Mouse (Mus musculus): ENCODE measurements around the gene Usp49. TPM values are rescaled to one million over a fixed set of nuclear protein-coding genes. Genes with fewer than 3 reads are reported as not detected.

Usp49 gene
- polyA plus RNA-seq, 1 experiment from 2014 or later, result 2.5 TPM

DNA sequence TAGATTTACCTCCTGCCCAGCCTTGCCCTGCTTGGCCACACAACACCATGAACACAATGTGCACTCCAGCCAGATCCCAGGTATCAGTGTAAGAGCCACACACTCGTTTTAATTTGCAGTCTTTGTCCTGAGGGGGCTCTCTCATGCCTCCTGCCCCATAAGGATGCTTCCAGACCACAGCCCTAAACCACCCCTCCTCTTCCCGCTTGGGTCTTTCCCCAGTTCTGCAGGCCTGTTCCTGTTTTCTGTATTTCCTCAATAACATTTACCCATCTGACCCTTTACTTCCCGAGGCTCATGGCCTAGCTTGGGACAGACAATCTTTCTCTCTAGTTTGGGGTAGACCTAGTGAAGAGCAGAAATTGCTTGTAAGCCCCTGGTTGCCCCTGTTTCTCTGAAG, 84.5 kb downstream of the Usp49 start:
- H3K9me3 ChIP-seq (replicated peaks), result no peaks in the 10 kb centered on the region
- no peaks in the 10 kb centered on the region for H3K4me1 ChIP-seq (replicated peaks)
- H3K9ac ChIP-seq, result no peak overlapping the region
- no peak for ATAC-seq (replicated peaks; ENCODE audit: insufficient number of reproducible peaks, insufficient read depth, low FRiP score, low read depth)
- no peak overlapping the region for H3K27ac ChIP-seq
- H3K36me3 ChIP-seq, result no peaks in the 10 kb centered on the region
- H3K4me2 ChIP-seq, result no peak overlapping the region
- 57% methylated on average over 3 of the region's 3 CpGs for WGBS
- no peaks in the 10 kb centered on the region for H3K27me3 ChIP-seq
- no peak overlapping the region for H3K4me3 ChIP-seq

GRCm38 (mm10) chr17:47721183-47721582, 90.7 kb downstream of the Usp49 start:
- 44% methylated on average over 4 of the region's 4 CpGs for WGBS
- no peak overlapping the region for H3K27ac ChIP-seq
- no peak overlapping the region for H3K9ac ChIP-seq
- no peak for ATAC-seq (replicated peaks; ENCODE audit: insufficient number of reproducible peaks, insufficient read depth, low FRiP score, low read depth)
- H3K4me2 ChIP-seq, result no peak overlapping the region
- H3K4me3 ChIP-seq, result no peak overlapping the region
- 0 out of 2 replicates have a peak, but pooled peaks cover 4% of the 10 kb centered on the region for H3K4me1 ChIP-seq (replicated peaks)
- H3K27me3 ChIP-seq, result 0 out of 2 replicates have a peak, but pooled peaks cover 2% of the 10 kb centered on the region
- H3K36me3 ChIP-seq, result no peaks in the 10 kb centered on the region
- H3K9me3 ChIP-seq (replicated peaks), result no peaks in the 10 kb centered on the region

DNA sequence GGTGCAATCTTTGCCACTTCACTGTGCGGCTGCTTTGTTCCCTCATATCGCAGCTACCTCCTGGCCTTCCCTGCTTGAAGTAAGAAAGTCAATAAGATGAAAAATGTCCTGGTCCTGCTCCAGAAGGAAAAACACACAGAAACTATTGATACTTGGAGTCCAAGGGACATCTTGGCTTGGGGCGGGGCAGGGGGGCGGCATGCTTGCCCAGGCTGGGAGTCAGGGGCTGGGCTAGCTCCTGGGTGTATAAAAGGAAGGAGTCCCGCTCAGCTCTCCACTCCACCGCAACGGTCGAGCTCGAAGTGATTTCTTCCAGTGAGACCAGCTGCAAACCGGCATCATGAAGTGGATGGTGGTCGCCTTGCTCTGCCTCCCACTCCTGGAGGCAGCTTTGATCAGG, 96.1 kb downstream of the Usp49 start, which contains the start of gene Pgc:
TSS of gene Pgc (plus strand) at position 277 of the 400 bp plus-strand sequence.
- Histone ChIP-seq H3K27me3 (peaks cover 8% of the 10 kb centered on the region; the same call in 1 of the 2 replicates), H3K4me2 (no peak within 1 kb of the TSS), H3K4me3 (no peak within 1 kb of the TSS), H3K4me1 (replicated peaks) (no peaks in the 10 kb centered on the region), H3K27ac (no peak within 1 kb of the TSS), H3K36me3 (no peaks in the 10 kb centered on the region), H3K9me3 (replicated peaks) (no peaks in the 10 kb centered on the region), H3K9ac (no peak within 1 kb of the TSS)
- WGBS, result 78% methylated on average over 11 of the region's 11 CpGs
- no peak for ATAC-seq (replicated peaks; ENCODE audit: insufficient number of reproducible peaks, insufficient read depth, low FRiP score, low read depth)

DNA sequence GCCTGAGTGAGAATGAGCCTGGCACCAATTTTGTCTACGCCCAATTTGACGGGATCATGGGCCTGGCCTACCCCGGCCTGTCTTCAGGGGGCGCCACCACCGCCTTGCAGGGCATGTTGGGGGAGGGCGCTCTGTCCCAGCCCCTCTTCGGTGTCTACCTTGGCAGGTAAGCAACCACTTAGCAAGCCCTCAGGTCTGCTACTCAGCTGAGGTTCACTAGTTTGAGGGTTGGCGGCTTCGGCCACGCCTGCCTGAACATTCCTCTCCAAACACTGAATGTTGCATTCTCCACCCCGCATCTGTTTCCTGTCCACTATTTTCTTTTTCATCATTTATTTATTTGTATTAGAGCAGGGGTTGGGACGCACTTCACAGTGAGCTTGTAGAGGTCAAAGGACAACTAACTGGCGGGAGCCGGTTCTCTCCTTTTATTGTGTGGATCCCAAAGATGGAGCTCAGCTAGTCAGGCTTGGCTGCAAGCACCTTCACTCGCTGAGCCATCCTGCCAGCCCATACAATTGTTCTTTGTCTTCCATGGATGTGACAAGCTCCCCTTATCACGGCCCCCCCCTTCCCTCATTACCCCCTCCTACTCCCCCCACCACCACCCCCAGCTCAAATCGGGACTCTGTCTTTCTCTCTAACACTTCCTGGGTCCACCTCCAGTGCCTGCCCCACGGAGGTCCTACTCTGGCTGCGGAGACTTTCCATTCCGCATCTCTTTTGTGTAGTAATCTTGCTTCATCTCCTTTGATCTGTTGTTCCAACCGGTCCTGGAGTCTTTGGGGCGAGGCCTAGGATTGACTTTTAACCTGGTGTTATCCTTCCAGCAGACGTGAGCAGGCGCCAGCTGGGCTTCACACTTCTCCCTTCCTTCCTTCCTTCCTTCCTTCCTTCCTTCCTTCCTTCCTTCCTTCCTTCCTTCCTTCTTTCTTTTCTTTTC, 100.4 kb downstream of the Usp49 start:
- 59% methylated on average over 24 of the region's 24 CpGs for WGBS
- Histone ChIP-seq H3K4me2 (no peak overlapping the region), H3K36me3 (no peaks in the 10 kb centered on the region), H3K4me3 (no peak overlapping the region), H3K4me1 (replicated peaks) (no peaks in the 10 kb centered on the region), H3K9ac (no peak overlapping the region), H3K27me3 (peaks cover 8% of the 10 kb centered on the region; the same call in 1 of the 2 replicates), H3K27ac (no peak overlapping the region), H3K9me3 (replicated peaks) (no peaks in the 10 kb centered on the region)
- no peak for ATAC-seq (replicated peaks; ENCODE audit: insufficient number of reproducible peaks, insufficient read depth, low FRiP score, low read depth)

GRCm38 (mm10) chr17:47735553-47736100, 105.1 kb downstream of the Usp49 start:
- Histone ChIP-seq H3K4me1 (replicated peaks) (peaks cover 22% of the 10 kb centered on the region), H3K4me2 (no peak overlapping the region), H3K4me3 (no peak overlapping the region), H3K9me3 (replicated peaks) (no peaks in the 10 kb centered on the region), H3K27ac (no peak overlapping the region), H3K9ac (no peak overlapping the region), H3K27me3 (no peaks in the 10 kb centered on the region), H3K36me3 (no peaks in the 10 kb centered on the region)
- WGBS, result 69% methylated on average over 14 of the region's 14 CpGs
- no peak for ATAC-seq (replicated peaks; ENCODE audit: insufficient number of reproducible peaks, insufficient read depth, low FRiP score, low read depth)

Other genes starting within 250 kb of the Usp49 start
- gene Guca1b, start 245.3 kb upstream of the Usp49 start, polyA plus RNA-seq (2015; fragmentation: Nextera tagmentation; extraction: Ambion mirVana), result 0.91 and 1.2 TPM in 2 replicates
- gene Guca1a, start 230.1 kb upstream of the Usp49 start, polyA plus RNA-seq (2015; fragmentation: Nextera tagmentation; extraction: Ambion mirVana), result 1.7 TPM in 2 replicates
- 0.96 and 1.2 TPM in 2 replicates for gene AI661453, start 194.1 kb upstream of the Usp49 start, polyA plus RNA-seq (2015; fragmentation: Nextera tagmentation; extraction: Ambion mirVana)
- gene 1700001C19Rik, start 193.3 kb upstream of the Usp49 start, polyA plus RNA-seq (2015; fragmentation: Nextera tagmentation; extraction: Ambion mirVana), result 0.60 and 1.0 TPM in 2 replicates
- 17.0 and 20.5 TPM in 2 replicates for gene Taf8, start 128.4 kb upstream of the Usp49 start, polyA plus RNA-seq (2015; fragmentation: Nextera tagmentation; extraction: Ambion mirVana)
- gene Ccnd3, start 125.6 kb upstream of the Usp49 start, polyA plus RNA-seq (2015; fragmentation: Nextera tagmentation; extraction: Ambion mirVana), result 369 and 456 TPM in 2 replicates
- 18.2 and 22.6 TPM in 2 replicates for gene Bysl, start 19.2 kb upstream of the Usp49 start, polyA plus RNA-seq (2015; fragmentation: Nextera tagmentation; extraction: Ambion mirVana)
- 25.4 and 31.2 TPM in 2 replicates for gene Med20, start 19.1 kb upstream of the Usp49 start, polyA plus RNA-seq (2015; fragmentation: Nextera tagmentation; extraction: Ambion mirVana)
- gene Gm20517, start 19.1 kb upstream of the Usp49 start, polyA plus RNA-seq (2015; fragmentation: Nextera tagmentation; extraction: Ambion mirVana), result 0.60 and 1.6 TPM in 2 replicates
- 260 and 304 TPM in 2 replicates for gene Tomm6, start 57.7 kb downstream of the Usp49 start, polyA plus RNA-seq (2015; fragmentation: Nextera tagmentation; extraction: Ambion mirVana)
- 3.8 and 4.1 TPM in 2 replicates for gene Frs3, start 58.3 kb downstream of the Usp49 start, polyA plus RNA-seq (2015; fragmentation: Nextera tagmentation; extraction: Ambion mirVana)
- gene Gm21981, start 63.8 kb downstream of the Usp49 start, polyA plus RNA-seq (2015; fragmentation: Nextera tagmentation; extraction: Ambion mirVana), result 0.19 and 0.49 TPM in 2 replicates
- 0.44 and 0.53 TPM in 2 replicates for gene Prickle4, start 64.0 kb downstream of the Usp49 start, polyA plus RNA-seq (2015; fragmentation: Nextera tagmentation; extraction: Ambion mirVana)
- 0.40 and 0.81 TPM in 2 replicates for gene Pgc, start 96.2 kb downstream of the Usp49 start, polyA plus RNA-seq (2015; fragmentation: Nextera tagmentation; extraction: Ambion mirVana)
- gene Tfeb, start 106.3 kb downstream of the Usp49 start, polyA plus RNA-seq (2015; fragmentation: Nextera tagmentation; extraction: Ambion mirVana), result 24.9 and 25.2 TPM in 2 replicates
- gene Mdfi, start 204.0 kb downstream of the Usp49 start, polyA plus RNA-seq (2015; fragmentation: Nextera tagmentation; extraction: Ambion mirVana), result 7.9 and 12.1 TPM in 2 replicates